Mouse (Mus musculus) limb, embryonic 11.5 days (tissue): ENCODE measurements around the gene Bsdc1. TPM values are rescaled to one million over a fixed set of nuclear protein-coding genes. Genes with fewer than 3 reads are reported as not detected.
A peak's percentile ranks its signal among the peaks of the same experiment; 100 is the strongest.
"Not testable (repeated sequence)": the region's sequence is repeated elsewhere in the genome, so short reads cannot be mapped to it uniquely, and the experiment has no call there.

Experiments
- ATAC-seq: fragments of 200-750 bp; cut with Nextera tagmentation; 2 replicates; pipeline ENCODE4 v1.8.0; 2017; ENCODE audit warnings: low read depth; ENCODE audit not compliant: insufficient number of reproducible peaks, low FRiP score, low TSS enrichment
- DNase-seq: peaks from one replicate; pipeline ENCODE4 v3.0.0-alpha.2; 2015; ENCODE audit warnings: low spot score
- H3K27ac ChIP-seq: fragments of 300-500 bp; sonication (generic); replicated peaks from 2 replicates; pipeline ENCODE4 v1.5.1; 2014; ENCODE audit warnings: low read depth, mild to moderate bottlenecking, low read length
- H3K27me3 ChIP-seq: fragments of 300-500 bp; sonication (generic); 2 replicates; pipeline ENCODE4 v1.6.1; 2014; ENCODE audit warnings: mild to moderate bottlenecking, low read length, mixed read lengths; ENCODE audit not compliant: control insufficient read depth, insufficient read depth
- H3K36me3 ChIP-seq: fragments of 300-500 bp; sonication (generic); 2 replicates; pipeline ENCODE4 v1.6.1; 2014; ENCODE audit warnings: mild to moderate bottlenecking, low read length, moderate library complexity, mixed read lengths; ENCODE audit not compliant: control insufficient read depth, insufficient read depth
- H3K4me1 ChIP-seq: fragments of 300-500 bp; sonication (generic); 2 replicates; pipeline ENCODE4 v1.6.1; 2014; ENCODE audit warnings: low read length, mixed read lengths; ENCODE audit not compliant: control insufficient read depth, insufficient read depth
- H3K4me2 ChIP-seq: fragments of 300-500 bp; sonication (generic); 2 replicates; pipeline ENCODE4 v1.6.1; 2014; ENCODE audit warnings: low read depth, mild to moderate bottlenecking, moderate library complexity; ENCODE audit not compliant: severe bottlenecking
- H3K4me3 ChIP-seq: fragments of 300-500 bp; sonication (generic); 2 replicates; pipeline ENCODE4 v1.5.1; 2014; ENCODE audit warnings: low read depth, low read length
- H3K9ac ChIP-seq: fragments of 300-500 bp; sonication (generic); 2 replicates; pipeline ENCODE4 v1.6.1; 2014; ENCODE audit warnings: mild to moderate bottlenecking, low read length
- H3K9me3 ChIP-seq: fragments of 300-500 bp; sonication (generic); 2 replicates; pipeline ENCODE4 v1.6.1; 2016; ENCODE audit warnings: low read length; ENCODE audit not compliant: control insufficient read depth
- WGBS: fragments of 180-500 bp; shearing (Covaris S2); extraction: QIAGEN DNeasy Blood & Tissue Kit; methylation state at CpG from one replicate; pipeline ENCODE4 v1.1.7; 2014; 5-methylcytosine and 5-hydroxymethylcytosine counted together
- polyA plus RNA-seq: library from polyadenylated mRNA; unstranded; fragments of >200 nt; fragmentation: Nextera tagmentation; extraction: Ambion mirVana; gene quantifications from 2 replicates; pipeline ENCODE4 v1.2.1, GENCODE M21; 2014

Bsdc1 gene
- polyA plus RNA-seq, 1 experiment from 2014 or later: 23.8 TPM

DNA sequence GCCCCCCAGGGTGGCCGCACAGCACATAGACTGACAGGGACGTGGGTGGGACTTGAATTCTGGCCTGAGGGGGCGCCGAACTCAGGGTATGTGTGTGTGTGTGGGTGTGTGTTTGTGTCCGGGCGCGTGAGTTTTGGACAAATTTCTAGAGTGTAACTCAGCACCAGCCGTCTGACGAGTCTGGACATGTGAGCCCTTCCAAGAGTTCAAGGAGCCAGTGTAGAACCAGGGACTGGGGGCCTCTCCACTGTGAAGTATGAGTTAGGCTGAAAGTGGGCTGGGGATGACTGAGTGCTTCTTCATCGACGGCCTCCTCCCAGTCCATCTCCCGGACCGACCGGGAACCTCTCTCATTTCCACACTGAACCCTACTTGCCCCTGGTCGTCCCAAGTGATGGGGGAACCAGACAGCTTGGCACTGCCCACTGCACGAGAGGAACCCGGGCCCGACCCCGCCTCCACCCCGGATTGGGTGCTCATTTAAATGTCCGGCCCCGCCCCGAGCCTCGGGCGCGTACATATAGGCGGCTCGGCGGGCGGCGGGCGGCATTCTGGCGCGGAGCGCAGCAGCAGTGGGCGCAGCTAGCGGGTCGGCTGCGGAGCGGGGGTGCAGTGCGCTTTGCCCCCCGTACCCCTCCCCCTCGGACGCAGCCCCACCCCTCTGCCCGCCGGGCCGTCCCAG, 51.8 kb downstream of the Bsdc1 start, which contains the start of gene Marcksl1:
Gene Marcksl1 (plus strand): TSS at position 496 of the 682 bp plus-strand sequence.
- no peaks in the 10 kb centered on the region for H3K27me3 ChIP-seq
- no peaks in the 10 kb centered on the region for H3K9me3 ChIP-seq
- peaks cover 10% of the 10 kb centered on the region; the same call in 1 of the 2 replicates for H3K36me3 ChIP-seq
- peak within 1 kb of the TSS; percentile 77 for H3K4me2 ChIP-seq
- peak within 1 kb of the TSS; percentile 97 for H3K27ac ChIP-seq
- peak within 1 kb of the TSS; percentile 100 for H3K9ac ChIP-seq
- peak; percentile 96 for DNase-seq
- 5% methylated on average over 43 of the region's 47 CpGs for WGBS
- peaks cover 10% of the 10 kb centered on the region; the same call in 1 of the 2 replicates for H3K4me1 ChIP-seq
- H3K4me3 ChIP-seq: peak within 1 kb of the TSS; percentile 97
- ATAC-seq: peak; percentile 82

DNA sequence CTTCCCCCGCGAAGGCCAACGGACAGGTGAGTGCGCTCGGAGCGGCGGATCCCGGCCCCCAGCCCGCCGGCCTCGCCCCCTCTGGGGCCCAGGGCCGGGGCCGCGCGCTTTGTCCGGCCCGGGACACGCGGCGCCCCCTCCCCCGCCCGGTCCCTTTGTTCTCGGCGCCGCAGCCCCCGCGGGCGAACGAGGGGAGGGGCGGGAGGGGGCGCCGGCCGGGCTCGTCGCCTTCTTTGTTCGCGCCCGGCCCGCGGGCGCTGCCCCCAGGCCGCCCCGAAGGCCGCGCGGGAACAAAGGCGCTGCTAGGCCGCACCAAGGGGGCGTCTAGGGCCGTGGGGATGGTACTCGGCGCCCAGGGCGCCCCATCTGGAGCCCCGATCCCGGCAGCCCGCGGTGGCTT, 52.5 kb downstream of the Bsdc1 start:
- peaks cover 10% of the 10 kb centered on the region; the same call in 1 of the 2 replicates for H3K4me1 ChIP-seq
- peak overlapping the region; percentile 97 for H3K27ac ChIP-seq
- peak overlapping the region; percentile 97 for H3K4me3 ChIP-seq
- peaks cover 10% of the 10 kb centered on the region; the same call in 1 of the 2 replicates for H3K36me3 ChIP-seq
- H3K9me3 ChIP-seq: no peaks in the 10 kb centered on the region
- peak overlapping the region; percentile 100 for H3K9ac ChIP-seq
- H3K4me2 ChIP-seq: peak overlapping the region; percentile 49
- WGBS: under 1% methylated on average over 46 of the region's 57 CpGs
- peak; percentile 14 for ATAC-seq
- no peaks in the 10 kb centered on the region for H3K27me3 ChIP-seq
- DNase-seq: peak; percentile 49

DNA sequence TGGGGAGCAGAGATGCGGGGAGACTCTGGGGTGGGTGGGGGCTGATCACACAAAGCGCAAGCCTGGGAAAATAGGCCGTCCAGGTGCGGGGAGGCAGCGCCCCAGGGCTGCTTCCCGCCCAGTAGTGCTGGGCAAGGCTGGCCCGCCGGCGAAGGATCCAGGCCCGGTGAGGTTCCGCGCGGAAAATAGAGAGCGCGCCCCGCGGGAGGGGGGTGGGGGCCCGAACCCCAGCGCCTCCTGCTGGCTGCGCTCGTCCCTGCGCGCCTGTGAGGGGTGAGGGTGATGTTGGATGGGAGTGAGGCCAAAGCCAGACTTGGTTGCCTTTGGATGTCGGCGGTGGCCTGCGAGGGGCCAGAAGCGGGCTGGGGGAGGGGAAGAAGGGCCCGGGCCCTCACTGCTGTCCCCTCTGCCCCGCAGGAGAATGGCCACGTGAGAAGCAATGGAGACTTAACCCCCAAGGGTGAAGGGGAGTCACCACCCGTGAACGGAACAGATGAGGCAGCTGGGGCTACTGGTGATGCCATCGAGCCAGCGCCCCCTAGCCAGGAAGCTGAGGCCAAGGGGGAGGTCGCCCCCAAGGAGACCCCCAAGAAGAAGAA, 53.0 kb downstream of the Bsdc1 start:
- no peaks in the 10 kb centered on the region for H3K27me3 ChIP-seq
- WGBS: 0% methylated on average over 31 of the region's 35 CpGs
- peaks cover 10% of the 10 kb centered on the region; the same call in 1 of the 2 replicates for H3K36me3 ChIP-seq
- peak; percentile 87 for DNase-seq
- H3K9me3 ChIP-seq: no peaks in the 10 kb centered on the region
- peaks cover 10% of the 10 kb centered on the region; the same call in 1 of the 2 replicates for H3K4me1 ChIP-seq
- H3K4me2 ChIP-seq: peak overlapping the region; percentile 77
- peak; percentile 13; the same call in 1 of the 2 replicates for ATAC-seq
- H3K9ac ChIP-seq: peak overlapping the region; percentile 100
- H3K4me3 ChIP-seq: peak overlapping the region; percentile 97
- H3K27ac ChIP-seq: peak overlapping the region; percentile 97

DNA sequence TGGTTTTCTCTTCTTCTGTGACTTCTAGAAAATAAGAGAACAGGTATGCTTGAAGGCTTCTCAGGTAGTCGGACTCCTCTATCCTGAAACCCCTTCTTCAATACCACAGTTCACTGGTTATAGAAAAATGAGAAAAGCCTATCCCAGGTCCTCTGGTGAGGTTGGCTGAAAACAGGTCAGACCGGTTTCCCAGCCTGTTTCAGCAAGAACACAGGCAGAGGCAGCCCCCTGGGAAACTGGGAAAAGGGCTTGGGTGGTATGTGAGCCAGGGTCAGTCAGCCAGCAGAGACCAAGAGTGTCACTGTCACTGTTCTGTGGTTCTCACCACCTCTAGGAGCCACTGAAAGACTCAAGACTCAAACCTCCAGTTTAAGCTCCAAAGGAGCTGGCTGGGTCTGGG, 55.5 kb downstream of the Bsdc1 start:
- no peak overlapping the region for H3K9ac ChIP-seq
- ATAC-seq: no peak
- H3K27me3 ChIP-seq: no peaks in the 10 kb centered on the region
- DNase-seq: no peak
- H3K4me1 ChIP-seq: no peaks in the 10 kb centered on the region
- H3K4me2 ChIP-seq: no peak overlapping the region
- no peak overlapping the region for H3K27ac ChIP-seq
- H3K36me3 ChIP-seq: peaks cover 20% of the 10 kb centered on the region; the same call in 1 of the 2 replicates
- WGBS: 52% methylated on average over 2 of the region's 2 CpGs
- no peak overlapping the region for H3K4me3 ChIP-seq
- H3K9me3 ChIP-seq: no peaks in the 10 kb centered on the region

DNA sequence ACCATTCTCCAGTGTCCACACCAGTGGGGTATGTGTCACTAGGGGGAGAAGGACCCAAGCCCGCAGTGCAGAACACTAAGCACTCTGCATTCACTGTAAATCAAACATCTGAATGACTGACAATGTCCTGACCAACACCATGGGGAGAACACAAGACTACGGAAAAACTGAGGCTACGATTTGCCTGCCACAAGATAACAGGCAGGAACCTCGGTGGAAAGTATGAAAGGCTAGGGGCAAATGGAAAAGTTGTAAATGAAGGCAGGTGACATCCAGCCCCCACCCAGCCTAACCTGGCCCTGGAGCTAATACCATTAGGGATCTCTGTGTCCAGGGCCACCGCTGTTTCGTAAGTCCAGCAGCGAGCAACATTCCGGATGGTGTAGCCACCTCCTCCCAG, 57.1 kb downstream of the Bsdc1 start:
- H3K36me3 ChIP-seq: peaks cover 32% of the 10 kb centered on the region; the same call in 1 of the 2 replicates
- H3K27ac ChIP-seq: no peak overlapping the region
- no peak overlapping the region for H3K4me2 ChIP-seq
- no peak overlapping the region for H3K4me3 ChIP-seq
- WGBS: 89% methylated on average over 8 of the region's 8 CpGs
- no peak overlapping the region for H3K9ac ChIP-seq
- ATAC-seq: no peak
- no peaks in the 10 kb centered on the region for H3K27me3 ChIP-seq
- H3K9me3 ChIP-seq: no peaks in the 10 kb centered on the region
- no peak for DNase-seq
- H3K4me1 ChIP-seq: no peaks in the 10 kb centered on the region

DNA sequence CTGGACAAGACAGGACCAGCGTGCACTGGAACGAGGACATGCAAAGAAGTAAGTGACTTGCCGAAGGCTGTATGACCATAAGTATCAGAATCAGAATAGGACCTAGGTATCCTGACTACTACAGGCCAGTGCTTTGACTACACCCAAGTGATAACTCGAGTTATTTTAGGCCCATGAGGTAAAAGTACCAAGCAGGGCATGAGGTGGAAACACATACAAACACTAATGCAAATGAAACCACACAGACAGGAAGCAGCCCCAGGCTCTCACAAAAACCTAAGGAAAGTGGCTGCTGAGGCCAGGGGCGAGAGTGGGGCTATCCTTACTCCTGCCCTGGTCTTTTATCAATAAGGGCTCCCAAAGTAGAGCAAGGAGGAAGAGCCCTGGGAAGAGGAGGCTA, 64.0 kb downstream of the Bsdc1 start:
- no peak overlapping the region for H3K4me3 ChIP-seq
- WGBS: 91% methylated on average over 5 of the region's 5 CpGs
- no peaks in the 10 kb centered on the region for H3K27me3 ChIP-seq
- no peak overlapping the region for H3K4me2 ChIP-seq
- no peaks in the 10 kb centered on the region for H3K9me3 ChIP-seq
- H3K4me1 ChIP-seq: no peaks in the 10 kb centered on the region
- no peak overlapping the region for H3K9ac ChIP-seq
- ATAC-seq (no peak), DNase-seq (no peak)
- H3K36me3 ChIP-seq: peaks cover 34% of the 10 kb centered on the region; the same call in 1 of the 2 replicates
- H3K27ac ChIP-seq: no peak overlapping the region

DNA sequence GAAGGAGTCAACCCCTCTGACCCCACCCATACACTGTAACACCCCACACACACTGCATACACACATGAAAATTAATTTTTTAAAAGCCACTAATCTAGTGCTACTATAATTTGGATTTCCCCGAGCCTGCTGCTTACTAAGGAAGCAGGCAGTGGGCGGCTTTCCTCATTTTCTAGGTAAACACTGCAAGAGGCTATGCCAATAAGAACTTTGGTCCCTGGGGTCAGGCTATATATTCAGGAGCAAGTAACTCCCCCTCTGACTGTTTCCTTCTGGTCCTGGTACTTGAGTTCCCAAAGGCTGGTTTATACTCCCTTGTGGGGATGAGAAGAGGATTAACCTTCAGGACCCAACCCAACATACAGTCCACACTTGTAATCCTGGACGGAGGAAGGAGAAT, 64.5 kb downstream of the Bsdc1 start:
- 94% methylated on average over 3 of the region's 3 CpGs for WGBS
- Histone ChIP-seq H3K4me2 (no peak overlapping the region), H3K36me3 (peaks cover 35% of the 10 kb centered on the region; the same call in 1 of the 2 replicates), H3K9me3 (no peaks in the 10 kb centered on the region), H3K9ac (no peak overlapping the region), H3K4me3 (no peak overlapping the region), H3K27ac (no peak overlapping the region), H3K4me1 (no peaks in the 10 kb centered on the region), H3K27me3 (no peaks in the 10 kb centered on the region)
- ATAC-seq (no peak), DNase-seq (no peak)

DNA sequence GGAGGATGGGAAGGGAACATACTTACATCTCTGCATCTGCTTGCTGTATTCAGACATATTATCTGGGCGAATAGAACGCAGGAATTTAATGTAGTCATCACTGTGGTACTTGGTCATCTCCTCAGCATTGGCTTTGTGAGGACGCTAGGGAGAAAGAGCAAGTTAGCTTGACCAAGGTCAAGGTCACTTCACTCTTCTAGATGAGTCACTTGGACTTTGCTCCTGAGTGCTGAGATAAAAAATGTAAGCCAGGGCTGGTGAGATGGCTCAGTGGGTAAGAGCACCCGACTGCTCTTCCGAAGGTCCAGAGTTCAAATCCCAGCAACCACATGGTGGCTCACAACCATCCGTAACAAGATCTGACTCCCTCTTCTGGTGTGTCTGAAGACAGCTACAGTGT, 67.5 kb downstream of the Bsdc1 start:
- H3K9ac ChIP-seq, ATAC-seq, DNase-seq, H3K4me3 ChIP-seq, H3K9me3 ChIP-seq, H3K4me1 ChIP-seq, H3K27ac ChIP-seq, H3K27me3 ChIP-seq, H3K4me2 ChIP-seq: not testable (repeated sequence)
- peaks cover 31% of the 10 kb centered on the region; the same call in 1 of the 2 replicates for H3K36me3 ChIP-seq
- 95% methylated on average over 5 of the region's 6 CpGs for WGBS
